Mouse (Mus musculus) liver, adult 2 months (tissue): ENCODE measurements at regions not wholly inside any gene's neighbourhood (a gene's known extent, or its start where the extent isn't known, plus 50 kb on each side); places are given as distances from the start of the nearest gene placed in this dataset.

ENCODE experiments used
- CTCF ChIP-seq: fragments of 200-500 bp; IDR thresholded peaks from 2 replicates; pipeline ENCODE4 v1.5.1; 2011; ENCODE audit warnings: low read depth, low read length, control low read depth
- POLR2A ChIP-seq: fragments of 200-500 bp; IDR thresholded peaks from 2 replicates; pipeline ENCODE4 v1.6.1; 2011; ENCODE audit warnings: low read length, control low read depth; ENCODE audit not compliant: insufficient read depth; ENCODE audit errors: extremely low read depth

GRCm38 (mm10) chr6:140924319-140924981, 195.4 kb downstream of the Gm11077 start:
- TF ChIP-seq POLR2A (no peak), CTCF (peak; percentile 54)
